Mouse (Mus musculus): Measurements from ENCODE around the gene Ift57. TPM values are rescaled to one million over a fixed set of nuclear protein-coding genes. Genes with fewer than 3 reads are reported as not detected.
A peak's percentile ranks its signal among the peaks of the same experiment; 100 is the strongest.

The Ift57 gene
- total RNA-seq, 1 experiment from 2014 or later: 27.2 TPM

- no peak for DNase-seq
These were observed 54.3 kb downstream of the Ift57 start for GRCm38 (mm10) chr16:49753318-49753717.

GRCm38 (mm10) chr16:49760517-49761203, 61.6 kb downstream of the Ift57 start:
- DNase-seq: no peak

GRCm38 (mm10) chr16:49761981-49762380, 62.9 kb downstream of the Ift57 start:
- no peak for DNase-seq

GRCm38 (mm10) chr16:49766326-49766725, 67.3 kb downstream of the Ift57 start:
- DNase-seq: peak; percentile 49

- DNase-seq: no peak
These were observed 69.5 kb downstream of the Ift57 start for GRCm38 (mm10) chr16:49768491-49769031.

- no peak for DNase-seq
These were observed 70.8 kb downstream of the Ift57 start for GRCm38 (mm10) chr16:49769831-49770261.

GRCm38 (mm10) chr16:49770320-49771189, 71.5 kb downstream of the Ift57 start:
- DNase-seq: no peak

GRCm38 (mm10) chr16:49771609-49772396, 72.8 kb downstream of the Ift57 start:
- no peak for DNase-seq

- DNase-seq: no peak
These were observed 73.5 kb downstream of the Ift57 start for GRCm38 (mm10) chr16:49772576-49772975.

GRCm38 (mm10) chr16:49773068-49773467, 74.0 kb downstream of the Ift57 start:
- DNase-seq: no peak

- DNase-seq: no peak
These were observed 75.3 kb downstream of the Ift57 start for GRCm38 (mm10) chr16:49774059-49775001.

- no peak for DNase-seq
These were observed 76.3 kb downstream of the Ift57 start for GRCm38 (mm10) chr16:49775002-49775966.

- DNase-seq: no peak
These were observed 77.9 kb downstream of the Ift57 start for GRCm38 (mm10) chr16:49776981-49777380.

- DNase-seq: no peak
These were observed 82.6 kb downstream of the Ift57 start for GRCm38 (mm10) chr16:49781556-49782156.

- no peak for DNase-seq
These were observed 84.3 kb downstream of the Ift57 start for GRCm38 (mm10) chr16:49783369-49783768.

- DNase-seq: no peak
These were observed 87.1 kb downstream of the Ift57 start for GRCm38 (mm10) chr16:49786116-49786515.

GRCm38 (mm10) chr16:49787714-49788113, 88.7 kb downstream of the Ift57 start:
- DNase-seq: no peak

GRCm38 (mm10) chr16:49790575-49791465, 91.8 kb downstream of the Ift57 start:
- no peak for DNase-seq
